Mouse (Mus musculus) hindbrain, embryonic 15.5 days (tissue): ENCODE results near the gene Bag3. TPM values are rescaled to one million over a fixed set of nuclear protein-coding genes. Genes with fewer than 3 reads are reported as not detected.
A peak's percentile ranks its signal among the peaks of the same experiment; 100 is the strongest.

ENCODE experiments used
- ATAC-seq: fragments of 200-750 bp; cut with Nextera tagmentation; 2 replicates; pipeline ENCODE4 v1.8.0; 2017; ENCODE audit warnings: low read depth, moderate number of reproducible peaks, moderate TSS enrichment; ENCODE audit not compliant: low FRiP score
- H3K27ac ChIP-seq: fragments of 300-500 bp; sonication (generic); replicated peaks from 2 replicates; pipeline ENCODE4 v1.5.1; 2015; ENCODE audit warnings: mild to moderate bottlenecking, inconsistent platforms
- H3K27me3 ChIP-seq: fragments of 300-500 bp; sonication (generic); 2 replicates; pipeline ENCODE4 v1.6.1; 2015; ENCODE audit warnings: control low read depth, inconsistent platforms
- H3K36me3 ChIP-seq: fragments of 300-500 bp; sonication (generic); 2 replicates; pipeline ENCODE4 v1.6.1; 2015; ENCODE audit warnings: control low read depth, inconsistent platforms
- H3K4me1 ChIP-seq: fragments of 300-500 bp; sonication (generic); replicated peaks from 2 replicates; pipeline ENCODE4 v1.6.1; 2015; ENCODE audit warnings: control low read depth, inconsistent platforms
- H3K4me2 ChIP-seq: fragments of 300-500 bp; sonication (generic); 2 replicates; pipeline ENCODE4 v1.6.1; 2015; ENCODE audit warnings: moderate library complexity, mild to moderate bottlenecking, inconsistent platforms
- H3K4me3 ChIP-seq: fragments of 300-500 bp; sonication (generic); 2 replicates; pipeline ENCODE4 v1.5.1; 2015; ENCODE audit warnings: mild to moderate bottlenecking, inconsistent platforms
- H3K9ac ChIP-seq: fragments of 300-500 bp; sonication (generic); 2 replicates; pipeline ENCODE4 v1.6.1; 2015; ENCODE audit warnings: inconsistent platforms
- H3K9me3 ChIP-seq: fragments of 300-500 bp; sonication (generic); 2 replicates; pipeline ENCODE4 v1.6.1; 2016; ENCODE audit warnings: control low read depth, inconsistent platforms
- WGBS: fragments of 180-500 bp; shearing (Covaris S2); methylation state at CpG from one replicate; pipeline ENCODE4 v1.1.7; 2015; 5-methylcytosine and 5-hydroxymethylcytosine counted together
- polyA plus RNA-seq: library from polyadenylated mRNA; unstranded; fragments of >200 nt; fragmentation: Nextera tagmentation; extraction: Ambion mirVana; gene quantifications from 2 replicates; pipeline ENCODE4 v1.2.1, GENCODE M21; 2015

Bag3 gene
- polyA plus RNA-seq, 1 experiment from 2014 or later, result 3.9 TPM

DNA sequence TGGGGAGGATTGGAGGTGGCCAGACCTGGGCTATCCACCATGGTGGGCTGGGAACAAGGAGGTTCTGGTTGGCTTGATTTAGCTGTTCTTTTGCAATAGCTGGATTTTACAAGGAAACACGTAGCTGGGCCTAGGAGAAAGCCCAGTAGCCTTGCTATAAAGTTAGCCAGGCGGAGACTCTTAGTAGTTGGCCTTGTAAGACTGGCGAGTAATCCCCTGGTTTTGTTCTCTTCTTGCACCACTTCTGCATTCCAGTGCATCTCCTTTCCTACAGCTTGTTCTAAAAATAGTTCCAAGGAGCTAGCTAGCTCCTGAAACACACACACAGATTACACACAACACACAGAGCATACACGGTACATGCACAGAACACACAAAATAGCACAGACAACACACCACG, 15.4 kb downstream of the Bag3 start:
- H3K4me2 ChIP-seq, result no peak overlapping the region

DNA sequence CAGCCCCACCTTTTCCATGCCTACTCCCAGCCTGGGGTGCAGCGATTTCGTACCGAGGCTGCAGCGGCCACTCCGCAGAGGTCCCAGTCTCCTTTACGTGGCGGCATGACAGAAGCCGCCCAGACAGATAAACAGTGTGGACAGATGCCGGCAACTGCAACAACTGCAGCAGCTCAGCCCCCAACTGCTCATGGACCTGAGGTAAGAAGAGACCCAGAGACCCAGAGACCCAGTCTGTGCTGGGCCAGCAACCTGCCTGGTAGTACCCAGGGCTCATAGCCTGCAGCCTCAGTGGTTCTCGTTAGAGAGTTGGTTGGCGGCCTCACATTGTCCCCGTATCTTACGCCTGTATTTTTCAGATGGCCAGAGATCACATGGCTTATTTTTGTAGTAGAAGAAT, 16.7 kb downstream of the Bag3 start:
- Histone ChIP-seq H3K27me3 (no peaks in the 10 kb centered on the region), H3K4me2 (no peak overlapping the region), H3K9me3 (no peaks in the 10 kb centered on the region), H3K4me1 (peaks cover 30% of the 10 kb centered on the region), H3K9ac (no peak overlapping the region), H3K4me3 (no peak overlapping the region), H3K27ac (no peak overlapping the region), H3K36me3 (no peaks in the 10 kb centered on the region)
- 95% methylated on average over 13 of the region's 13 CpGs for WGBS
- no peak for ATAC-seq

More for the DNA sequence above, 15.4 kb downstream of the Bag3 start:
- ATAC-seq, result no peak
- Histone ChIP-seq H3K9ac (no peak overlapping the region), H3K9me3 (no peaks in the 10 kb centered on the region), H3K27me3 (no peaks in the 10 kb centered on the region), H3K27ac (no peak overlapping the region), H3K4me1 (peaks cover 43% of the 10 kb centered on the region), H3K36me3 (no peaks in the 10 kb centered on the region), H3K4me3 (no peak overlapping the region)
- 90% methylated on average over 5 of the region's 5 CpGs for WGBS

DNA sequence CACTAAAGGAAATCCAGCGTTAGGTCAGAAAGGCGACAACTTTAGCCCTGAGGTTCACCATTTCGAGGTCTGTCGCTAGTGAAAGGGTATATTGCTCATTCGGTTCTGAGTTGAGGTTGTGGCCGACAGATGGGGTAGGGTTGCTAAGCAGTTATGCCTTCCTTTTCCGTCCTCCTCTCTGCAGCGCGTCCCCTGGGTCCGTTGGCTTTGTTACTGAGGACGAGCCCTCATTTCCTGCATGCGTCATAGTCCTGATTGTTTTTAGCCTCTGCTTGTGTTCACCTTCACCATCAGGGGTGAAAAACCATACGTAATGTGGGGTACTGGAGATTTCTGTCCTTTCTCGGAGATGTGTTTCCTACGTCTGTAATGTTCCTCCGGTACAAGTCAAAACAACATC, 17.3 kb downstream of the Bag3 start:
- H3K4me1 ChIP-seq, result peaks cover 24% of the 10 kb centered on the region
- no peaks in the 10 kb centered on the region for H3K9me3 ChIP-seq
- H3K27me3 ChIP-seq, result no peaks in the 10 kb centered on the region
- H3K27ac ChIP-seq, result no peak overlapping the region
- H3K4me3 ChIP-seq, result no peak overlapping the region
- no peak overlapping the region for H3K9ac ChIP-seq
- no peak for ATAC-seq
- no peaks in the 10 kb centered on the region for H3K36me3 ChIP-seq
- no peak overlapping the region for H3K4me2 ChIP-seq
- WGBS, result 72% methylated on average over 16 of the region's 16 CpGs

DNA sequence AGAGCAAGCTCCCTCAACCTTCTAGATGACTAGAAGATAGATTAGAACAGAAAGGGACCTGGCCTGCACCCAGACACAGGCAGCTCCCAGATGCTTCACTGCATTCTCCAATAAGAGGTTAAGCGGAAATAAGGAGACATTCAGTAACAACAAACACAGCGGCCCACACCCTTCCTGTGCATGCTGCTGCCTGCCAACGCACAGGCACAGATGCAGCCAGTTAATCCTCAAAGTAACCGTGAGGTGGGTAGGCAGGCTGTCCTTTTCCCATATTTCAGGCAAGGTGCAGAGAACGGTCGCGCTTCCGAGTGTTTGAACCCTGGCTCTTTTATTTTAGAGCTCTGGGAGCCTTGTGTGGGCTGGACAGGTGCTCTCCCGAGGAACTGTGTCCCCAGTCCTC, 17.8 kb downstream of the Bag3 start:
- H3K4me1 ChIP-seq, result peaks cover 20% of the 10 kb centered on the region
- no peak overlapping the region for H3K4me2 ChIP-seq
- H3K4me3 ChIP-seq, result no peak overlapping the region
- H3K27me3 ChIP-seq, result no peaks in the 10 kb centered on the region
- no peaks in the 10 kb centered on the region for H3K9me3 ChIP-seq
- no peak overlapping the region for H3K9ac ChIP-seq
- WGBS, result 69% methylated on average over 9 of the region's 9 CpGs
- no peaks in the 10 kb centered on the region for H3K36me3 ChIP-seq
- no peak for ATAC-seq
- H3K27ac ChIP-seq, result no peak overlapping the region

DNA sequence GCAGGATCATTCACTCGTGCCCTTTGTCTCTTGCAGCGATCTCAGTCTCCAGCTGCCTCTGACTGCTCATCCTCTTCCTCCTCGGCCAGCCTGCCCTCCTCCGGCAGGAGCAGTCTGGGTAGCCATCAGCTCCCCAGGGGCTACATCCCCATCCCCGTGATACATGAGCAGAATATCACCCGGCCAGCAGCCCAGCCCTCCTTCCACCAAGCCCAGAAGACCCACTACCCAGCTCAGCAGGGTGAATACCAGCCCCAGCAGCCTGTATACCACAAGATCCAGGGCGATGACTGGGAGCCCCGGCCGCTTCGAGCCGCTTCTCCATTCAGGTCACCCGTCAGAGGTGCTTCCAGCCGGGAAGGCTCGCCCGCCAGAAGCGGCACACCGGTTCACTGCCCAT, 18.4 kb downstream of the Bag3 start:
- Histone ChIP-seq H3K9me3 (no peaks in the 10 kb centered on the region), H3K4me3 (no peak overlapping the region), H3K9ac (no peak overlapping the region), H3K4me2 (no peak overlapping the region), H3K27me3 (no peaks in the 10 kb centered on the region), H3K27ac (no peak overlapping the region), H3K4me1 (peaks cover 18% of the 10 kb centered on the region), H3K36me3 (no peaks in the 10 kb centered on the region)
- WGBS, result 79% methylated on average over 17 of the region's 17 CpGs
- no peak for ATAC-seq

DNA sequence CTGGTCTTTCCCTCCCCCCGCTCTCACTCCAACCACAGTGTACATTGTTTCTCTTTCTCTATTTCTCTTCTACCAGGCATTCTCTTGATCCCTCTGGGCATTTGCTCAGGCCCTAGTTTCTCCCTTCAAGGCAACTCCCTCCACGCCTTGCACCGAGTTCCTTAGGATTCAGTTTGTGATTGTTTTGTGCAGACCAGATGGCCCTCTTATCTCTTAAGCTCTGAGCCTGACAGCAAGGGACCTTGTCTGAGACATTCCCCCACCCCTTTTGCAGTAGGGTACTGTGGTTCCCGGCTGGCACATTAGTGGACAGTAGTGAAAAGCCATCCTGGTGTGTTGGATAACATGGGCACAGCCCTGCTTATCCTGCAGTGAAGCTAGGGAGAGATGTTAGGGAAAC, 19.1 kb downstream of the Bag3 start:
- H3K4me1 ChIP-seq, result peaks cover 18% of the 10 kb centered on the region
- ATAC-seq, result no peak
- H3K27ac ChIP-seq, result no peak overlapping the region
- no peaks in the 10 kb centered on the region for H3K9me3 ChIP-seq
- H3K36me3 ChIP-seq, result no peaks in the 10 kb centered on the region
- no peak overlapping the region for H3K4me3 ChIP-seq
- WGBS, result 77% methylated on average over 4 of the region's 4 CpGs
- no peak overlapping the region for H3K9ac ChIP-seq
- no peak overlapping the region for H3K4me2 ChIP-seq
- H3K27me3 ChIP-seq, result no peaks in the 10 kb centered on the region

DNA sequence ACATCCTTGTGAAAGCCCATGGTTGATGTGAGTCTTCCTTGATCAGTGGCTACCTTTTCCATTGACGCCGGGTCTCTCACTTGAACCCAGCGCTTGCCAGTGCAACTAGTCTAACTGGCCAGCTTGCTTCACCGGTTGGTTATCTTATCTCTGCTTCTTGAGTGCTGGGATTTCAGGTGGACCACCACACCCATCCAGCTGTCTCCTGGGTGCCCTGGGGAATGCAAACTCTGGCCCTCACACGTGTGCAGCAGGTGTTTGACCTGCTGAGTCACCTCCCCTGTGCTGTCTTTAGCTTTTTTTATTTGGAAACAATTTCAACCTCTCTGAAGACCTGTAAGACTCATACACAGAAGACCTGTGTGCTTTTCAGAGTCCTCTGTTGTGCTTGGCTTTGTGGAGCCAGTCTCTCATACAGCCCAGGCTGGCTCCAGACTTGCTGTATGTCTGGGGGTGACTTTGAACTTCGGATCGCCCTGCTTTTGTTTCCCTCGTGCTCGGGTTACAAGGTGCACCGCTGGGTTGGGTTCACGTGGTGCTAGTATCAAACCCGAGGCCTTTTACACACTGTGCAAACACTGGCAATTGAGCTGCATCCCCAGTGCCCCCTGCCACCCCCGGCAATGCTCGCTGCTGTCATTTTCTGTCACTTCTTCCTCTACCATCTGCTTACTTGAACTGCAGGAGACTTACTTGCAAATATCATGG, 19.9 kb downstream of the Bag3 start:
- Histone ChIP-seq H3K4me2 (no peak overlapping the region), H3K4me1 (peaks cover 18% of the 10 kb centered on the region), H3K9me3 (no peaks in the 10 kb centered on the region), H3K27ac (no peak overlapping the region), H3K36me3 (no peaks in the 10 kb centered on the region), H3K9ac (no peak overlapping the region), H3K4me3 (no peak overlapping the region), H3K27me3 (no peaks in the 10 kb centered on the region)
- ATAC-seq, result no peak
- WGBS, result 74% methylated on average over 14 of the region's 14 CpGs

DNA sequence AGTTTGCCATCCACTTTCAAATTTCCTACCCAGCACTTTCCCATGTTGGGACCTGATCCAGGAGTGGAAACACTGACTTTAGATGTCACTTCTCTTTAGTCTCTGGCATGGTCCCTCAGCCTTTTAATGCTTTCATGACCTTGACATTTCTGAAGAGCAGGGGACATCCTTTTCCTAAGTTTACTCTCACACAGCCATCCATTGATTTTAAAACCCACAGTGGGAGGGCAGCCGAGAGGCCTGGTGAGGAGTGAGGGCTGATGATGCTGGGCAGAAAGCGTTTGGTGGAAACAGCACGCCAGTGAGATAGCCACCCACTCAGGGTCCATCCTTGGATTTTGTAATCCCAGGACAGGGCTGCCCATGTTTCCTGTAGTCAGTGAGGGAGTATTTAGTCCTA, 20.5 kb downstream of the Bag3 start:
- H3K27ac ChIP-seq, result no peak overlapping the region
- H3K4me3 ChIP-seq, result no peak overlapping the region
- H3K9me3 ChIP-seq, result no peaks in the 10 kb centered on the region
- no peak overlapping the region for H3K4me2 ChIP-seq
- peaks cover 18% of the 10 kb centered on the region for H3K4me1 ChIP-seq
- H3K36me3 ChIP-seq, result no peaks in the 10 kb centered on the region
- no peak for ATAC-seq
- WGBS, result 86% methylated on average over 3 of the region's 3 CpGs
- H3K9ac ChIP-seq, result no peak overlapping the region
- no peaks in the 10 kb centered on the region for H3K27me3 ChIP-seq

DNA sequence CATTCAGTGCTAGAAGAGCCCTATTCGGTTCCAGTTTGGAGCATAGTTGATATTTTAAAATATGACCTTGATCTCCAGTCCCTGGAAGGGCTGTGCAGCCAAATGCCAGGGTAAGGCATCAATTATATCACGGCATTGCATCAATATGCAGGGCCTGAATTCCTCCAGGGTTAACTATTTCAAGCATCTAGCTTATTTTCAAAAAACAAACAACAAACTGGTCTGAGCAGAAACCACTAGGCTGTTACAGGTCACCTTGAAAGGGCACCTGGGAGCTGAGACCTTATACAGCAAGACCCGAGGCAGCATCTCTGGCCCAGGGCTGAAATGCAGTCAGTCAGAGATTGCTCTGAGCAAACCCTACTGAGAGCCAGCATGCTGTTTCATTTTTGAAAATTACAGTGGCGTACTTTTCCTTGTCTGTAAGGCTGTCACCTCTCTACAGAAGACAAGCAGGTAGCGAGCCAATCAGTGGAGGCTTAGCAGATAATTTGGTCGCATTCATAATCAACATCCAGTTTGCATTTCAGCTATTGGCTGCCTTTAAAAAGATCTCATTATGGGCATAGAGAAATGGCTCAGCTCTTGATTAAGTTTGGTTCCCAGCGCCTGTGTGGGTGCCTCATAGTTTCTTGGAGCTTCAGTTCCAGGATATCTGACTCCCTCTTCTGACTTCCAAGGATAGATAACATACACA, 21.3 kb downstream of the Bag3 start:
- Histone ChIP-seq H3K4me3 (no peak overlapping the region), H3K27me3 (no peaks in the 10 kb centered on the region), H3K27ac (no peak overlapping the region), H3K9me3 (no peaks in the 10 kb centered on the region), H3K9ac (no peak overlapping the region), H3K36me3 (no peaks in the 10 kb centered on the region), H3K4me1 (peaks cover 25% of the 10 kb centered on the region), H3K4me2 (no peak overlapping the region)
- no peak for ATAC-seq
- 72% methylated on average over 7 of the region's 7 CpGs for WGBS

DNA sequence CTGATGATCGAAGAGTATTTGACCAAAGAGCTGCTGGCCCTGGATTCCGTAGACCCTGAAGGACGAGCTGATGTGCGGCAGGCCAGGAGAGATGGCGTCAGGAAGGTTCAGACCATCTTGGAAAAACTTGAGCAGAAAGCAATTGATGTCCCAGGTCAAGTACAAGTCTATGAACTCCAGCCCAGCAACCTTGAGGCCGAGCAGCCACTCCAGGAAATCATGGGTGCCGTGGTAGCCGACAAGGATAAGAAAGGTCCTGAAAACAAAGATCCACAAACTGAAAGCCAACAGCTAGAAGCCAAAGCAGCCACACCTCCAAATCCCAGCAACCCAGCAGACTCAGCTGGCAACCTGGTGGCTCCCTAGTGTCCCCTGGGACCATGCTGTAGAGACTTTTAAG, 22.6 kb downstream of the Bag3 start:
- Histone ChIP-seq H3K9me3 (no peaks in the 10 kb centered on the region), H3K4me2 (no peak overlapping the region), H3K9ac (no peak overlapping the region), H3K27me3 (no peaks in the 10 kb centered on the region), H3K27ac (no peak overlapping the region), H3K4me1 (peaks cover 32% of the 10 kb centered on the region), H3K36me3 (no peaks in the 10 kb centered on the region), H3K4me3 (no peak overlapping the region)
- no peak for ATAC-seq
- 92% methylated on average over 8 of the region's 8 CpGs for WGBS

DNA sequence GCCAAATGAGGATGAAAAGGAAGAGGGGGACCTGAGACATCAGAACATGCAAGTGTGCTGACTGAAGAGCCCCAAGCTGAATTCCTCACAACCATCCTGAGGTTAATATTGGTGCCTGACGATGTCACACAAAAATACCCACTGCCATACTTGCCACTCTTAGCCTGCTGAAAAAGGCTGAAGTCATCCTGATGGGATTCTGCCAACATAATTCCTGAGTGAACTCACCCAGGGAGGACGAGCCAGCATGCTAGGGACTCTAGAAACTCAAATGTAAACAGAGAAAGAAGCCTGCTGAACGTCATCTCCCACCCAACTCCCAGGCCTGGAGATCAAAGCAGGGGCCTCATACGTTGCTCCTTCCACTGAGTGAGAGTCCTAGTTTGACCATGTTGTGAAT, 25.7 kb downstream of the Bag3 start:
- no peak overlapping the region for H3K4me3 ChIP-seq
- H3K27me3 ChIP-seq, result no peaks in the 10 kb centered on the region
- WGBS, result 60% methylated on average over 4 of the region's 4 CpGs
- no peak overlapping the region for H3K4me2 ChIP-seq
- ATAC-seq, result no peak
- H3K9me3 ChIP-seq, result no peaks in the 10 kb centered on the region
- peaks cover 31% of the 10 kb centered on the region for H3K4me1 ChIP-seq
- H3K36me3 ChIP-seq, result no peaks in the 10 kb centered on the region
- no peak overlapping the region for H3K9ac ChIP-seq
- H3K27ac ChIP-seq, result peak overlapping the region; percentile 77

DNA sequence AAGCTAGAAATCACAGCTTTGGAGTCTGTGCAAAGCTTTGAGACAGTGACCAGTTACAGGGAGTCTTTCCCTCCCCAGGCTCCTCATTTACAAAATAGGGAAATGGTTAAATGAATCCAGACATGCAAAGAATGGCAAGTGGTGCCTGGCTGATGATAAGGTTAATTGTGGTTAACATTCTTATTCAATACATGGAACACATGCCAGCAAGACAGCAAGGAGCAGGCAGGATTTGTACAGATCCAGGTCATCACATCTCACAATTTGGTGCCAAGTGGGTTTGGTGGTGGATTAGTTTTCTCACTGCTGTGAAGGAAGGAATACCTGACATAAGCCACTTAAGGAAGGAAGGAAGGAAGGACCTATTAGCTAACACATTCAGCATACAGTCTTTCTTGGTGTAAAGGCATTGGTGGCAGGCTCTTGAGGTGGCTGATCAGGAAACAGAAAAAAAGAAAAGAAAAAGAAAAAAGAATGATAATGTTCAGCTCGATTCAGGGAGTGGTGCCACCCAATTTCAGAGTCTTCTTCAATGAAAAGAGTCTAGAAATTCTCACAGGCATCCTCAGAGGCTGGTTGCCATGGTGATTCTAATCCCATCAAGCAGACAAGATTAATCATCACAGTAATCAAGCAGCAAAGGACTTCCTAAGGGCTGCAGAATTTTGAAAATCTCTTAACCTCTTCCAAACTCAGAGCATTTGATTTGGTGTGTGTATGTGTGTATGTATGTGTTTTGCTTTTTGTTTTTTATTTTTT, 27.1 kb downstream of the Bag3 start:
- Histone ChIP-seq H3K27me3 (no peaks in the 10 kb centered on the region), H3K9me3 (no peaks in the 10 kb centered on the region), H3K4me2 (no peak overlapping the region), H3K9ac (no peak overlapping the region), H3K4me3 (no peak overlapping the region), H3K36me3 (no peaks in the 10 kb centered on the region), H3K27ac (peak overlapping the region; percentile 77), H3K4me1 (peaks cover 31% of the 10 kb centered on the region)
- ATAC-seq, result peak; percentile 74
- WGBS, result 7% methylated on average over 1 of the region's 1 CpGs
